Mouse (Mus musculus) embryonic facial prominence, embryonic 11.5 days (tissue): ENCODE results near the gene Leap2. TPM values are rescaled to one million over a fixed set of nuclear protein-coding genes. Genes with fewer than 3 reads are reported as not detected.

Experiments
- ATAC-seq: fragments of 200-750 bp; cut with Nextera tagmentation; replicated peaks from 2 replicates; pipeline ENCODE4 v1.8.0; 2017; ENCODE audit warnings: low read depth; ENCODE audit not compliant: insufficient number of reproducible peaks, low FRiP score, low TSS enrichment
- DNase-seq: peaks from one replicate; pipeline ENCODE4 v3.0.0-alpha.2; 2015; ENCODE audit warnings: low spot score
- H3K27ac ChIP-seq: fragments of 300-500 bp; sonication (generic); replicated peaks from 2 replicates; pipeline ENCODE4 v1.5.1; 2014; ENCODE audit warnings: mild to moderate bottlenecking, low read depth, low read length, control low read depth
- H3K27me3 ChIP-seq: fragments of 300-500 bp; sonication (generic); 2 replicates; pipeline ENCODE4 v1.6.1; 2014; ENCODE audit warnings: mild to moderate bottlenecking, low read length, moderate library complexity, mixed read lengths; ENCODE audit not compliant: control insufficient read depth, insufficient read depth
- H3K36me3 ChIP-seq: fragments of 300-500 bp; sonication (generic); replicated peaks from 2 replicates; pipeline ENCODE4 v1.6.1; 2014; ENCODE audit warnings: low read depth, mild to moderate bottlenecking, low read length, moderate library complexity, mixed read lengths; ENCODE audit not compliant: control insufficient read depth, insufficient read depth
- H3K4me1 ChIP-seq: fragments of 300-500 bp; sonication (generic); 2 replicates; pipeline ENCODE4 v1.6.1; 2014; ENCODE audit warnings: low read length, mixed read lengths; ENCODE audit not compliant: control insufficient read depth, insufficient read depth
- H3K4me2 ChIP-seq: fragments of 300-500 bp; sonication (generic); 2 replicates; pipeline ENCODE4 v1.6.1; 2014; ENCODE audit warnings: low read depth, mild to moderate bottlenecking, control low read depth, low read length, moderate library complexity
- H3K4me3 ChIP-seq: fragments of 300-500 bp; sonication (generic); 2 replicates; pipeline ENCODE4 v1.5.1; 2014; ENCODE audit warnings: low read depth, low read length, control low read depth
- H3K9ac ChIP-seq: fragments of 300-500 bp; sonication (generic); replicated peaks from 2 replicates; pipeline ENCODE4 v1.6.1; 2014; ENCODE audit warnings: mild to moderate bottlenecking, control low read depth, low read length
- H3K9me3 ChIP-seq: fragments of 300-500 bp; sonication (generic); replicated peaks from 2 replicates; pipeline ENCODE4 v1.6.1; 2016; ENCODE audit warnings: mild to moderate bottlenecking, low read length, inconsistent platforms, mixed read lengths; ENCODE audit not compliant: control insufficient read depth
- WGBS: fragments of 180-500 bp; shearing (Covaris S2); extraction: QIAGEN DNeasy Blood & Tissue Kit; methylation state at CpG from one replicate; pipeline ENCODE4 v1.1.7; 2014; 5-methylcytosine and 5-hydroxymethylcytosine counted together
- polyA plus RNA-seq: library from polyadenylated mRNA; unstranded; fragments of >200 nt; fragmentation: Nextera tagmentation; extraction: Ambion mirVana; gene quantifications from 2 replicates; pipeline ENCODE4 v1.2.1, GENCODE M21; 2014

The Leap2 gene
- polyA plus RNA-seq, 1 experiment from 2014 or later: not detected

DNA sequence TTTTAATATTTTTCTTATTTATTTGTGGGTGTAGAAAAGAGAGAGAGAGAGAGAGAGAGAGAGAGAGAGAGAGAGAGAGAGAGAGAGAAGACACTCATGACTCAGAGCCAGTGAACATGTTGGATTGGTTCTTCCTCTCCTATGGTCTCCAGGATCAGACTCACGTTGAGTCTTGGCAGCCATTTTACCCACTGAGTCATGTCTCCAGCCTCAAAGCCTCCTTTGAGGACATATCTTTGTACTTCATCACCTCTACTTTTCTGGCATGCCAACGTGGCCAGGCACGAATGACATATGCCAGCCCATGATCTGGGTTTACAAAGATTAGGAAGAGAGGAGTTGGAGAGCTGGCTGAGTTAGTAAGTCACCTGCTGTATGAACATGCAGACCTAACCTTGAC is 37.2 kb upstream of the Leap2 start:
- Histone ChIP-seq H3K27ac (no peak overlapping the region), H3K9me3 (no peaks in the 10 kb centered on the region), H3K36me3 (no peaks in the 10 kb centered on the region), H3K4me1 (peaks cover 7% of the 10 kb centered on the region; the same call in 1 of the 2 replicates), H3K4me2 (no peak overlapping the region), H3K9ac (no peak overlapping the region), H3K27me3 (peaks cover 41% of the 10 kb centered on the region), H3K4me3 (no peak overlapping the region)
- ATAC-seq (no peak), DNase-seq (no peak)
- WGBS: 81% methylated on average over 3 of the region's 3 CpGs

DNA sequence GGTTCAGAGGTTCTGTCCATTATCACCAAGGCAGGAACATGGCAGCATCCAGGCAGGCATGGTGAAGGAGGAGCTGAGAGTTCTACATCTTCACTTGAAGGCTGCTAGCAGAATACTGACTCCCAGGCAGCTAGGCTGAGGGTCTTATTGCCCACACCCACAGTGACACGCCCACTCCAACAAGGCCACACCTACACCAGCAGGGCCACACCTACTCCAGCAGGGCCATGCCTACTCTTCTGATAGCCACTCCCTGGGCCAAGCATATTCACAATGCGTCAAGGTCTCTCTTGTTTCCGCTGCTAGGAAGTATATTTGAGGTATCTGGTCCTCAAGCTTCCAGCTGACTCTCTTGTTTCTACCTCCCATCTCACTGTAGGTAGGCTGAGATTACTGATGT is 36.0 kb upstream of the Leap2 start:
- Histone ChIP-seq H3K27me3 (peaks cover 29% of the 10 kb centered on the region), H3K9ac (no peak overlapping the region), H3K9me3 (no peaks in the 10 kb centered on the region), H3K27ac (no peak overlapping the region), H3K4me1 (peaks cover 7% of the 10 kb centered on the region; the same call in 1 of the 2 replicates), H3K4me2 (no peak overlapping the region), H3K36me3 (no peaks in the 10 kb centered on the region), H3K4me3 (no peak overlapping the region)
- 63% methylated on average over 3 of the region's 3 CpGs for WGBS
- no peak for DNase-seq
- ATAC-seq: no peak

DNA sequence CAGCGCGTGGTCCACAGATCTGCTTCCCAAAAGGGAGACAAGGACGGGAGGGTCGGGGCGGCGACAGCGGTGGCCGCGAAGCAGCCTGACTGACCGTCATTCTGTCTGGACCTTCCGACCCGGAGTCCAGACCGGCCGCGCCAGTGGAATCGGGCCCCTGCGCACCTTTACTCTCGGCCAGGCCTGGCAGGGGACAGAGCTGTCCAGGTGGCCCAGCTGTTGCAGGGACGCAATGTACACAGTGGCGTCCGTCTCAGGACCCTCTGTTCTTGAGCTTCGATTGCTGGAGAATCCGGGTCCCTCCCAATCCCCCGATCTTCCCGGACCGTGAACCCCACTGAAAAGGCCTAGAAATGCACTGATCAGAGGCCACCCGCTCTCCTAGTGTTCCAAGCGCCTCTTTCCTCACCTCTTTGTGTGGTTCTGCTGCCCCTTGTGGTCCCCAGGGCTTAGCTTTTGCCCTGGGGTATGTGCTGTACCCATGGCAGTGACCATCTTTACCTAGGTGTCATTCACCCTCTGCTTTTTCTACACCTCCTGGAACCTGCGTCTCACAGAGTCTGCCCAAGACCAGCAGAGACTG is 34.5 kb upstream of the Leap2 start:
- Histone ChIP-seq H3K36me3 (no peaks in the 10 kb centered on the region), H3K4me3 (peak overlapping the region; percentile 51), H3K4me2 (peak overlapping the region; percentile 84), H3K27me3 (peaks cover 16% of the 10 kb centered on the region), H3K27ac (no peak overlapping the region), H3K9me3 (no peaks in the 10 kb centered on the region), H3K9ac (peak overlapping the region; percentile 67), H3K4me1 (no peaks in the 10 kb centered on the region)
- 5% methylated on average over 29 of the region's 29 CpGs for WGBS
- peak; percentile 27; the same call in 1 of the 2 replicates for ATAC-seq
- DNase-seq: peak; percentile 22

DNA sequence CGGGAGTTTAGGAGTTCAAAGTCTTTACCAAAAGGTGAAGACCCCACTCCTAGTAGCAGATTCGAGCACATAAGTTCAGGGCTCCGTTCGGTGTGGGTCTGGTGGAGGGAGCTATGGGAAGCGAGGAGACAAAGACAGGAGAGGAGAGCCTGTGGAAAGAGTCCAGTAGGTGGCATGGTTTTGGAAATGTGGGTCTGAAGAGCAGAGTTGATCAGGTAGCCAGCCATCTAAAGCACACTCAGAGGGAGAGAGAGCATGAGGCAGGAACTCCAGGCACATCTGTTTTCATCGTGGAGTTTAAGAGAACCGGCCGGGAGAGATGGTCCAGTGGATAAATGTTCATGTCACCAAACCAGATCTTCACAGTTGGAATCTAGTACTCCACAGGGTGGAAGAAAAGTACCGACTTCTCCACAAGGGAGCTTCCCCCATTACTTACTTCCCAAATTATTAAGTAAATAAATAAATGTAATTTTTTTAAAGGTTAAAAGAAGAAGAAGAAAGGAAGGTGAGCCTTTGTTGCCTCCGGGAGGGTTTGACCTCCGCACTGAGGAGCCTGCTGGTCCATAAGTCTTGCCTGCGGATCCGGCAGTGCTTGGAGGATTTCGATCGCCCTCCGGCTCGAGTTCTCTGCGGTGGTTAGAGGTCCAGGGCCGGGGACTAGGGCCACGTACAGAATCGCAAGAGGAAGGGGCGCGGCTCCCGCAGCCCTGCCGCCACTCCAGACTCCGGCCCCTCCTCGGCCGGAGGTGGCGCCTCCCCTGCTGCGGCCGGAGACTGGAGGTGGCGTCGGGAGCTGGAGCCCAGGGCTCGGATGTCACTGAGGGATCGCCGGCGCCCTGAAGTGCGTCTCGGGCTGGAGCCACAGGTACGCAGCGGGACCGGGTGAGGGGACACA is 33.8 kb upstream of the Leap2 start, which contains the start of the genes Gm10447 and Shroom1:
TSS of gene Gm10447 (minus strand) at position 637 of the 898 bp plus-strand sequence.
TSS of gene Shroom1 (plus strand) at position 732 of the 898 bp plus-strand sequence.
- peak; percentile 77 for ATAC-seq
- no peaks in the 10 kb centered on the region for H3K36me3 ChIP-seq
- peak within 1 kb of the TSS; percentile 51 for H3K4me3 ChIP-seq
- no peaks in the 10 kb centered on the region for H3K9me3 ChIP-seq
- 3% methylated on average over 42 of the region's 42 CpGs for WGBS
- H3K9ac ChIP-seq: peak within 1 kb of the TSS; percentile 67
- H3K4me2 ChIP-seq: peak within 1 kb of the TSS; percentile 84
- H3K27ac ChIP-seq: no peak within 1 kb of the TSS
- no peaks in the 10 kb centered on the region for H3K4me1 ChIP-seq
- peak; percentile 77 for DNase-seq
- peaks cover 9% of the 10 kb centered on the region for H3K27me3 ChIP-seq

DNA sequence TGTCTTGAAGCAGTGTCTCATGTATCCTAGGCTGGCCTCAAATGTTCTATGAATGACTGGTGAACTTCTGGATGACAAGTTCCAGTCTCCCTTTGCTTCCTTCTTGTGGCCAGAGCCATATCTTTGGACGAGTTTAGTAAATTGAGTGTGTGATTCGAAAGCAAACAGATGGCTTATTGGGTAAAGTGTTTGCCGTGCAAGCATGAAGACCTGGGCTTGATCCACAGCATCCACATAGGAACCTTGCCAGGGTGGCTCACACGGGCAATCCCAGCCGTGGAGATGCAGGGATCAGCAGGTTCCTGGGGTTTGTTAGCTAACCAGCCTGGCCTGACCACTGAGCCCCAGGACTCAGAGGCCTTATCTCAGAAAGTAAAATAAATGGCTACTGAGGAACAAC is 30.1 kb upstream of the Leap2 start:
- Histone ChIP-seq H3K4me1 (no peaks in the 10 kb centered on the region), H3K27me3 (peaks cover 5% of the 10 kb centered on the region; the same call in 1 of the 2 replicates), H3K4me3 (no peak overlapping the region), H3K4me2 (no peak overlapping the region), H3K9ac (no peak overlapping the region), H3K27ac (no peak overlapping the region), H3K9me3 (no peaks in the 10 kb centered on the region), H3K36me3 (no peaks in the 10 kb centered on the region)
- DNase-seq (no peak), ATAC-seq (no peak)
- 86% methylated on average over 5 of the region's 5 CpGs for WGBS

DNA sequence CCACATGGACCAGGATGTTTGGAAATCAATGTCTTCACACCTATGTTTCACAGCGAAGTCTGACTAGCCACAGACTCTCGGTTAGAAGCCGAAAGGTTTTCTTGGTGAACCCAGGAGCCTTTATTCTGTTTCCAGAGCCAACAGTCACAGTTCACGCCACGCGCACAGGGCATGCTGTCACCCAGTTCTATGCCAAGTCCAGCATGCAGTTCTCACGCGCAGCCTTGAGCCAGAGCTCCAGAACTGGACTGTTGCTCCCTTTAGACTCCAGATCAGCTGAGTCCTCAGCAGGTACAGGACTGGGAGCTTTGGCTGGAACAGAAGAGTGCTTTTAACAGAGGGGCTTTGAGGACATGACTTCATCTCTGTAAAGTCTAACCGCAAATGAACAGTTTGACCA is 29.4 kb upstream of the Leap2 start:
- ATAC-seq: no peak
- peaks cover 2% of the 10 kb centered on the region; the same call in 1 of the 2 replicates for H3K27me3 ChIP-seq
- H3K4me1 ChIP-seq: no peaks in the 10 kb centered on the region
- WGBS: 96% methylated on average over 9 of the region's 9 CpGs
- H3K4me3 ChIP-seq: no peak overlapping the region
- no peak for DNase-seq
- no peak overlapping the region for H3K4me2 ChIP-seq
- no peaks in the 10 kb centered on the region for H3K36me3 ChIP-seq
- no peak overlapping the region for H3K27ac ChIP-seq
- H3K9ac ChIP-seq: no peak overlapping the region
- H3K9me3 ChIP-seq: no peaks in the 10 kb centered on the region

DNA sequence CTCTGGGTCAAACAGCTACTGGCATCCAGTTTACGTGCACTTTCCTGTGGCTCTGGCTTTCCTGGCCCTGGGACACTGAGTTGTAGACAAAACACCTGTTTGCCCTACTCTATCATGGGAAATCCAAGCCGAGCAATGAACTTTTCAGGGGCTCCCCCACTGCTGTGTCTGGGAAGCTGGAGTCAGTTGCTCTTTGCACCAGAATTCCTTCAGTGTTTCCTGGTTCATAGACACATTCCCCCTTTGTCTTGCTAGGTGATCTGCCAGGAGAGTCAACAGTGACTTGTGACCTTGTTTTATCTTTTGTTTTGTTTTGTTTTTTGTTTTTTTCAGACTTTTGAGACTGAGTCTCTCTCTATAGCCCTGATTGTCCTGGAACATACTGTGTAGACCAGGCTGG is 28.4 kb upstream of the Leap2 start:
- no peak for ATAC-seq
- Histone ChIP-seq H3K27ac (no peak overlapping the region), H3K9me3 (no peaks in the 10 kb centered on the region), H3K4me1 (no peaks in the 10 kb centered on the region), H3K4me2 (no peak overlapping the region), H3K36me3 (no peaks in the 10 kb centered on the region), H3K9ac (no peak overlapping the region), H3K4me3 (no peak overlapping the region), H3K27me3 (no peaks in the 10 kb centered on the region)
- 77% methylated on average over 2 of the region's 2 CpGs for WGBS
- DNase-seq: no peak
